Mouse (Mus musculus): ENCODE measurements at regions not wholly inside any gene's neighbourhood (a gene's known extent, or its start where the extent isn't known, plus 50 kb on each side); places are given as distances from the start of the nearest gene placed in this dataset.

GRCm38 (mm10) chr8:92212786-92213535 is 144.5 kb upstream of the Irx5 start:
- no peak for DNase-seq

- no peak for DNase-seq
Measured at GRCm38 (mm10) chr8:92209081-92209480, 148.3 kb upstream of the Irx5 start.

GRCm38 (mm10) chr8:92195635-92196034 is 161.8 kb upstream of the Irx5 start:
- DNase-seq, result no peak

GRCm38 (mm10) chr8:92194065-92194464 is 163.4 kb upstream of the Irx5 start:
- no peak for DNase-seq

GRCm38 (mm10) chr8:92190261-92191025 is 167.0 kb upstream of the Irx5 start:
- no peak for DNase-seq

GRCm38 (mm10) chr8:92183331-92183730 is 174.1 kb upstream of the Irx5 start:
- DNase-seq, result peak; percentile 27 to 33

- no peak for DNase-seq
Measured at GRCm38 (mm10) chr8:92180651-92181050, 176.8 kb upstream of the Irx5 start.

- DNase-seq, result no peak
Measured at GRCm38 (mm10) chr8:92179327-92179726, 178.1 kb upstream of the Irx5 start.

- no peak for DNase-seq
Measured at GRCm38 (mm10) chr8:92176101-92176500, 181.3 kb upstream of the Irx5 start.

- no peak for DNase-seq
Measured at GRCm38 (mm10) chr8:92174106-92174505, 183.3 kb upstream of the Irx5 start.

GRCm38 (mm10) chr8:92171578-92171977 is 185.8 kb upstream of the Irx5 start:
- no peak for DNase-seq

- DNase-seq, result no peak
Measured at GRCm38 (mm10) chr8:92167340-92167783, 190.1 kb upstream of the Irx5 start.

- no peak for DNase-seq
Measured at GRCm38 (mm10) chr8:92165306-92165705, 192.1 kb upstream of the Irx5 start.

GRCm38 (mm10) chr8:92164496-92164895 is 192.9 kb upstream of the Irx5 start:
- no peak for DNase-seq

GRCm38 (mm10) chr8:92161002-92161401 is 196.4 kb upstream of the Irx5 start:
- no peak for DNase-seq

GRCm38 (mm10) chr8:92158219-92158618 is 199.2 kb upstream of the Irx5 start:
- DNase-seq, result no peak

- DNase-seq, result no peak
Measured at GRCm38 (mm10) chr8:92152478-92152877, 204.9 kb upstream of the Irx5 start.

- DNase-seq, result no peak
Measured at GRCm38 (mm10) chr8:92147672-92148071, 209.8 kb upstream of the Irx5 start.

GRCm38 (mm10) chr8:92137091-92137882 is 220.1 kb upstream of the Irx5 start:
- DNase-seq, result peak in 1 of 2 experiments; percentile 33

- no peak for DNase-seq
Measured at GRCm38 (mm10) chr8:92136413-92136812, 221.0 kb upstream of the Irx5 start.

- DNase-seq, result no peak
Measured at GRCm38 (mm10) chr8:92134434-92134833, 223.0 kb upstream of the Irx5 start.

Data from adrenal gland, postnatal 36 days (tissue).